Mouse (Mus musculus) heart, adult 2 months (tissue): Measurements from ENCODE around the gene Aph1b. TPM values are rescaled to one million over a fixed set of nuclear protein-coding genes. Genes with fewer than 3 reads are reported as not detected.

Experiments
- DNase-seq, 2 experiments: peaks; one replicate each; pipeline ENCODE4 v3.0.0; 2021
- H3K27ac ChIP-seq: fragments of 200-600 bp; 2 replicates; pipeline ENCODE4 v1.8.1; 2022
- H3K27me3 ChIP-seq: fragments of 200-500 bp; 2 replicates; pipeline ENCODE4 v1.6.1; 2012; ENCODE audit warnings: mild to moderate bottlenecking, low read length, inconsistent platforms, mixed read lengths; ENCODE audit not compliant: control insufficient read depth, insufficient read depth
- H3K36me3 ChIP-seq: fragments of 200-500 bp; 2 replicates; pipeline ENCODE4 v1.6.1; 2012; ENCODE audit warnings: low read length, inconsistent platforms; ENCODE audit not compliant: control insufficient read depth, insufficient read depth
- H3K4me1 ChIP-seq: fragments of 200-500 bp; 2 replicates; pipeline ENCODE4 v1.6.1; 2011; ENCODE audit warnings: low read length; ENCODE audit not compliant: control insufficient read depth, insufficient read depth
- H3K4me3 ChIP-seq: fragments of 200-600 bp; 2 replicates; pipeline ENCODE4 v1.8.1; 2022
- H3K79me2 ChIP-seq: fragments of 200-500 bp; replicated peaks from 2 replicates; pipeline ENCODE4 v1.6.1; 2012; ENCODE audit warnings: mild to moderate bottlenecking, inconsistent platforms, low read length, moderate library complexity, mixed read lengths; ENCODE audit not compliant: control insufficient read depth, insufficient read depth
- H3K9ac ChIP-seq: fragments of 200-500 bp; 2 replicates; pipeline ENCODE4 v1.6.1; 2012; ENCODE audit warnings: low read depth, mild to moderate bottlenecking, control low read depth, inconsistent platforms, low read length, mixed read lengths
- CTCF ChIP-seq: fragments of 200-600 bp; IDR thresholded peaks from 2 replicates; pipeline ENCODE4 v1.8.1; 2022; ENCODE audit warnings: antibody characterized with exemption, mild to moderate bottlenecking, moderate library complexity
- EP300 ChIP-seq: fragments of 200-500 bp; IDR thresholded peaks from 2 replicates; pipeline ENCODE4 v1.6.1; 2011; ENCODE audit warnings: low read depth, low read length, control low read depth; ENCODE audit not compliant: insufficient read depth
- POLR2A ChIP-seq: fragments of 200-500 bp; IDR thresholded peaks from 2 replicates; pipeline ENCODE4 v1.6.1; 2011; ENCODE audit warnings: mild to moderate bottlenecking, low read depth, low read length, control low read depth; ENCODE audit not compliant: insufficient read depth
- WGBS: fragments of 180-500 bp; shearing (Covaris S2); methylation state at CpG from one replicate; pipeline ENCODE4 v1.1.7; 2018; 5-methylcytosine and 5-hydroxymethylcytosine counted together
- intact Hi-C: fragments of 180-260 bp; cut with DNase I; formaldehyde crosslinking; loops from one replicate; pipeline ENCODE4 v1.15.1; 2025
- polyA plus RNA-seq: library from polyadenylated mRNA; depleted of rRNA; stranded (reverse); fragments of >200 nt; gene quantifications from 2 replicates; pipeline ENCODE4 v1.2.3, GENCODE M21; 2012
- total RNA-seq, 2 experiments: library from RNA; stranded (reverse); gene quantifications; 2 replicates each; pipeline ENCODE4 v1.2.3; 2021

The Aph1b gene
- total and polyA plus RNA-seq, 3 experiments: 2.3 to 5.2 (median 4.3) TPM

- Histone ChIP-seq H3K4me1 (0 out of 2 replicates have a peak, but pooled peaks cover 1% of the 10 kb centered on the region), H3K4me3 (no peak overlapping the region), H3K27ac (no peak overlapping the region), H3K9ac (no peak overlapping the region), H3K36me3 (no peaks in the 10 kb centered on the region), H3K27me3 (peaks cover 2% of the 10 kb centered on the region; the same call in 1 of the 2 replicates), H3K79me2 (no peaks in the 10 kb centered on the region)
- DNase-seq: no peak
- TF ChIP-seq CTCF (no peak), POLR2A (no peak), EP300 (no peak)
- 80% methylated on average over 3 of the region's 3 CpGs for WGBS
- intact Hi-C loops: no loop called here
These were observed 59.3 kb downstream of the Aph1b start for GRCm38 (mm10) chr9:66736016-66736415.

- Histone ChIP-seq H3K4me3 (no peak overlapping the region), H3K27me3 (peaks cover 2% of the 10 kb centered on the region; the same call in 1 of the 2 replicates), H3K9ac (no peak overlapping the region), H3K79me2 (no peaks in the 10 kb centered on the region), H3K36me3 (no peaks in the 10 kb centered on the region), H3K27ac (no peak overlapping the region), H3K4me1 (0 out of 2 replicates have a peak, but pooled peaks cover 1% of the 10 kb centered on the region)
- DNase-seq: no peak
- intact Hi-C loops: no loop called here
- TF ChIP-seq POLR2A (no peak), EP300 (no peak), CTCF (no peak)
- 85% methylated on average over 2 of the region's 2 CpGs for WGBS
These were observed 60.2 kb downstream of the Aph1b start for GRCm38 (mm10) chr9:66735122-66735521.

GRCm38 (mm10) chr9:66734568-66734967 lies 60.7 kb downstream of the Aph1b start:
- TF ChIP-seq POLR2A: no peak
- TF ChIP-seq EP300: no peak
- TF ChIP-seq CTCF: no peak
- H3K4me1 ChIP-seq: 0 out of 2 replicates have a peak, but pooled peaks cover 1% of the 10 kb centered on the region
- no peak for DNase-seq
- H3K27ac ChIP-seq: no peak overlapping the region
- intact Hi-C loops: no loop called here
- H3K36me3 ChIP-seq: no peaks in the 10 kb centered on the region
- H3K27me3 ChIP-seq: peaks cover 2% of the 10 kb centered on the region; the same call in 1 of the 2 replicates
- no peak overlapping the region for H3K9ac ChIP-seq
- no peak overlapping the region for H3K4me3 ChIP-seq
- 81% methylated on average over 6 of the region's 6 CpGs for WGBS
- H3K79me2 ChIP-seq: no peaks in the 10 kb centered on the region

- no peak overlapping the region for H3K9ac ChIP-seq
These were observed 62.2 kb downstream of the Aph1b start for GRCm38 (mm10) chr9:66732791-66733691.

GRCm38 (mm10) chr9:66731284-66731683 lies 64.0 kb downstream of the Aph1b start:
- Histone ChIP-seq H3K36me3 (no peaks in the 10 kb centered on the region), H3K79me2 (no peaks in the 10 kb centered on the region), H3K27ac (no peak overlapping the region), H3K4me1 (0 out of 2 replicates have a peak, but pooled peaks cover 1% of the 10 kb centered on the region), H3K9ac (no peak overlapping the region), H3K27me3 (peaks cover 2% of the 10 kb centered on the region; the same call in 1 of the 2 replicates), H3K4me3 (no peak overlapping the region)
- no peak for DNase-seq
- TF ChIP-seq CTCF (no peak), EP300 (no peak), POLR2A (no peak)
- 49% methylated on average over 7 of the region's 7 CpGs for WGBS
- intact Hi-C loops: no loop called here

More at GRCm38 (mm10) chr9:66732791-66733691, 62.2 kb downstream of the Aph1b start:
- H3K36me3 ChIP-seq: no peaks in the 10 kb centered on the region
- TF ChIP-seq POLR2A (no peak), EP300 (no peak), CTCF (no peak)
- 0 out of 2 replicates have a peak, but pooled peaks cover 1% of the 10 kb centered on the region for H3K4me1 ChIP-seq
- intact Hi-C loops: no loop called here
- peak; percentile 24 to 28 for DNase-seq
- WGBS: 32% methylated on average over 15 of the region's 15 CpGs
- no peak overlapping the region for H3K4me3 ChIP-seq
- H3K79me2 ChIP-seq: no peaks in the 10 kb centered on the region
- H3K27me3 ChIP-seq: peaks cover 2% of the 10 kb centered on the region; the same call in 1 of the 2 replicates
- H3K27ac ChIP-seq: no peak overlapping the region

- Histone ChIP-seq H3K4me3 (no peak overlapping the region), H3K27ac (no peak overlapping the region), H3K36me3 (no peaks in the 10 kb centered on the region), H3K9ac (no peak overlapping the region), H3K79me2 (no peaks in the 10 kb centered on the region), H3K4me1 (0 out of 2 replicates have a peak, but pooled peaks cover 1% of the 10 kb centered on the region), H3K27me3 (peaks cover 2% of the 10 kb centered on the region; the same call in 1 of the 2 replicates)
- 65% methylated on average over 3 of the region's 3 CpGs for WGBS
- no peak for DNase-seq
- intact Hi-C loops: no loop called here
- no peak for TF ChIP-seq CTCF
- no peak for TF ChIP-seq POLR2A
- no peak for TF ChIP-seq EP300
These were observed 64.7 kb downstream of the Aph1b start for GRCm38 (mm10) chr9:66730556-66730955.
